Mouse (Mus musculus) right cerebral cortex, adult 18-20 months (tissue): ENCODE results near the gene Apoe.

Experiments used
- DNase-seq: peaks from one replicate; pipeline ENCODE4 v3.0.0; 2022; ENCODE audit warnings: mixed read lengths

The Apoe gene

GRCm38 (mm10) chr7:19698907-19699826, at the start of gene Apoe:
Gene Apoe (minus strand): TSS chr7:19699188.
- peak; percentile 76 for DNase-seq

GRCm38 (mm10) chr7:19747420-19748218, 48.6 kb upstream of the Apoe start:
- DNase-seq = no peak

GRCm38 (mm10) chr7:19746426-19747201, 47.6 kb upstream of the Apoe start:
- DNase-seq = no peak

GRCm38 (mm10) chr7:19745971-19746370, 47.0 kb upstream of the Apoe start:
- no peak for DNase-seq

GRCm38 (mm10) chr7:19744590-19745385, 45.8 kb upstream of the Apoe start:
- no peak for DNase-seq

GRCm38 (mm10) chr7:19743791-19744190, 44.8 kb upstream of the Apoe start:
- DNase-seq = no peak

GRCm38 (mm10) chr7:19742468-19742867, 43.5 kb upstream of the Apoe start:
- DNase-seq = no peak

GRCm38 (mm10) chr7:19741329-19742031, 42.5 kb upstream of the Apoe start:
- no peak for DNase-seq

- DNase-seq = no peak
Observed at GRCm38 (mm10) chr7:19740269-19740668, 41.3 kb upstream of the Apoe start.

- no peak for DNase-seq
Observed at GRCm38 (mm10) chr7:19738771-19739170, 39.8 kb upstream of the Apoe start.

- DNase-seq = no peak
Observed at GRCm38 (mm10) chr7:19736389-19737057, 37.5 kb upstream of the Apoe start.

GRCm38 (mm10) chr7:19734178-19734666, 35.2 kb upstream of the Apoe start:
- no peak for DNase-seq

- DNase-seq = no peak
Observed at GRCm38 (mm10) chr7:19726541-19726940, 27.6 kb upstream of the Apoe start.

- DNase-seq = no peak
Observed at GRCm38 (mm10) chr7:19724167-19724566, 25.2 kb upstream of the Apoe start.

GRCm38 (mm10) chr7:19722754-19723195, 23.8 kb upstream of the Apoe start:
- no peak for DNase-seq

- DNase-seq = no peak
Observed at GRCm38 (mm10) chr7:19719200-19719599, 20.2 kb upstream of the Apoe start.

- no peak for DNase-seq
Observed at GRCm38 (mm10) chr7:19718297-19718952, 19.4 kb upstream of the Apoe start.

- DNase-seq = no peak
Observed at GRCm38 (mm10) chr7:19717346-19717745, 18.4 kb upstream of the Apoe start.

- no peak for DNase-seq
Observed at GRCm38 (mm10) chr7:19716822-19717221, 17.8 kb upstream of the Apoe start.

GRCm38 (mm10) chr7:19716055-19716682, 17.2 kb upstream of the Apoe start:
- no peak for DNase-seq
